Mouse (Mus musculus) mouse trophoblast stem cell (cell line): Measurements from ENCODE around the gene Med21.

Experiments
- in situ Hi-C, 2 experiments: fragments of 300-500 bp; cut with MseI, MboI; formaldehyde crosslinking; loops; 2 replicates in 1 of 2; 3 replicates in 1 of 2; pipeline ENCODE4 v1.15.1; 2025

The Med21 gene

DNA sequence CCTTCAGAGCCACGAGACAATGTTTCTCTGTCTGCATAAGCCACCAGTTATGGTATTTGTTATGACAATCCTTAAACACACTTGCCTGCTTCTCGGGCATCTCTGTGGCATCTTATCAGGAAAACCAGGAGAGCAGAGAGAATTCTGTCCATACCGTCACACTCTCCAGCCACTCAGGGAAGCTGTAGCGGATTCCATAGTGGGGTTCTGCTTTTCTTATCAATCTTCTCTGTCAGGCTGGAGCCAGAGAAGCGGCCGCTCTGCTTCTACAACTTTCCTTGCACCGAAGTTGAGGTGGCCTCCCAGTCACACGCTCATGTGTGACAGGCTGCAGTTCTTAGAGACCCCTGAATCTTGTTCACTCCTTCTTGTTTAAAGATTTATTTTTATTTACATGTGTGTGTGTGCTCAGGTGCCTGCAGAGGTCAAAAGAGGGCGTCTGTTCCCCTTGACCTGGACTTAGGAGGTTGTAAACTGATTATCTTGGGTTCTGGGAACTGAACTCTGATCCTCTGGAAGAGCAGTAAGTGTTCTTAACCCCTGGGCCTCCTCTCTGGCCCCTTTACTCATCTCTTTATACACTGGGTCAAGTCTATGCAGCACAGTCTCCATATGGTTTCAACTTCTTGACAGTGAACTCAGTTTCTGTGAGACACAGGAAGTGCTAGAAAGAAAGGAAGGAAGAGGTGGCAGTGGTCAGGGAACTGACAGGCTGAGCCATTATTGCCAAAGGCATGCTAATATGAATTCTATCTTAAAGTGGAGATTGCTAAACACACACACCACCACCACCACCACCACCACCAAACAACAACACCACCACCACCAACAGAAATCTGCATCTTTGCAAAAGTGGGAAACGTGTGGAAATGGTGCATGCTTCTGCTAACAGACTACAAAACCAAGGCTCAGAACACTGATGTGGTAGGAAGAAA lies 36.1 kb downstream of the Med21 start:
- in situ Hi-C loops: no loop called here

DNA sequence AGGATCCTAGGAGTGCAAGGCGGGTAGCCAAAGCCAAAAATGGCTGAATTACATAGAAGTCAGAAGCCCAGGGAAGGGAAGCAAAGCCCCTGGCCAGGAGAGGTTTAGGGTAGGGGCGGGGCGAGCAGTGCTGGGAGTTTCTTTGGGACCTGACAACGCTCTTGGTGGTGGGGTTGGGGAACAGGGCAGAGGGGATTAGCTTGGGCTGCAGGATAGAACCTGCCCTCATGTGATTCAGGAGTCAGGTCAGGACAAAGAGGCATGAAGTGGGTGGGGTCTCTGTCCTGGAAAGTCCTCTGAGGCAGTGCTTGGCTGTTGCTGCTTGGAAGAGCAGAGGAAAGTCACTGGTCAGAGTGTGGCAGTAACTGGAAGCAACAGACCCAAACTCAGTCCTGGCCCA lies 41.5 kb downstream of the Med21 start:
- in situ Hi-C loops: no loop called here

GRCm38 (mm10) chr6:146685781-146686308 lies 43.5 kb downstream of the Med21 start:
- in situ Hi-C loops: no loop called here

DNA sequence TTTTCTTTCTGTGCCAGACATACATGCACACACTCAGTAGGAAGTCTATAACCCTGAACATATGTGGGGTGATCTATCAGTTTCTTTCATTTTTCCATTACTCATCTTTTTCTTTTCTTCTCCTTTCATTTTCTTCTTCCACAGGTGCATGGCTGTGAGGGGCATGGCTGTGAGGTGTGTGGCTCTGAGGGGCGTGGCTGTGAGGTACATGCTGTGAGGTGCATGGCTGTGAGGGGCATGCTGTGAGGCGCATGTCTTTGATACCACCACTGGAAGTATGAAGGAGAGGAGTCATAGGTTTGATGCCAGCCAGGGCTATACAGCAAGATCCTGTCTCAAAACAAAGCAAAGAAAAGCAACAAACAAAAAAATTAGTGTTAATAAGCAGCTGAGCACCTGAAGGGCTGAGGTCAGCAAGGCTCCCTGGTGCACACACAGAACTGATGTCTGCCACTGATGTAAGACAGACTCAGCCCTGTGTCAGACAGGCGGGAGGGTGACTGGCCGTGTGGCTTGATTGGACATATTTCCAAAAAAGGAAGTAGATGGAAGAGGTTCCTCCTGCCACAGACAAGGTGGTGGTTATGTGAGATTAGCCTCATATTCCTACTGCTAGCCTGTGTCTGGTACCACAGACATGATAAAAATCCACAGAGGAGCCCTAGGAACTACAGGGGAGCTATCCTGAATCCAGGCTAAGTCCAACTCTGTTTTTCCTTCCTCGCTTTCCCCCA lies 44.3 kb downstream of the Med21 start:
- in situ Hi-C loops: no loop called here

DNA sequence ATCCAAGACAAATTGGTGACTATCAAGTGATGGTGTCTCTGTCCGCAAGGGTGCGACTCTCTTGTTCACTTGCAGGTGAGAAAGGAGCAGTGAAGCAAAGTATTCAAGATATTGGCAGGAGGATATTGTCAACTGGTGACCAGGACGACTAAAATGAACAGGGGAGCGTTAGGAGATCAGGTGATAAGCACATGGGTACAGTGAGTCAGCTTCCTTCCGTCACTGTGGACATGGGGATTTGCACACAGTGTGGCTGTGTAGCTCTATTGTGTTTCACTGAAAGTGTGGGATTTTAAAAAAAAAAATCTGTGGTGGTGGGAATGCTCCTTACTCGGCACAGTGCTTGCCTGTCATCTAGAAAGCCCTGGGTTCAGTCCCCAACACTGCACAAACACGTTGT lies 45.7 kb downstream of the Med21 start:
- in situ Hi-C loops: no loop called here

DNA sequence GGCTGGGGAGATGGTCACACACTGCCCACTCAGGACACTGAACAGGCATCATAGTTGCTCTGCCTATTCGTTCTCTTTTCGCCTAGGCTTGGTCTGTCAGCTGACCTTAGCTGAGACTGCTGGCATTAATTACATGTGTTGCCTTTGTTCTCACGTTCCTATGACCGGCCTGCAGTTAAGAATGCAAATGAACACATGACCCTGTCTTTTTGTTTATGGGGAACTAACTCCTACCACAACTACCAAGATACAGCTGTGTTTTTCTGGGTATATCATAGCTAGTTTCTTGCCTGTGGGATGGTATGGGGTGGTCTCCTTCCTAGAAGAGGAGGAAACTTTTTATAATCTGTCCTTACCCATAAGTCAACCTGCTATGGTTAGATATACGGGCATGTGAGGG lies 46.5 kb downstream of the Med21 start:
- in situ Hi-C loops: no loop called here

DNA sequence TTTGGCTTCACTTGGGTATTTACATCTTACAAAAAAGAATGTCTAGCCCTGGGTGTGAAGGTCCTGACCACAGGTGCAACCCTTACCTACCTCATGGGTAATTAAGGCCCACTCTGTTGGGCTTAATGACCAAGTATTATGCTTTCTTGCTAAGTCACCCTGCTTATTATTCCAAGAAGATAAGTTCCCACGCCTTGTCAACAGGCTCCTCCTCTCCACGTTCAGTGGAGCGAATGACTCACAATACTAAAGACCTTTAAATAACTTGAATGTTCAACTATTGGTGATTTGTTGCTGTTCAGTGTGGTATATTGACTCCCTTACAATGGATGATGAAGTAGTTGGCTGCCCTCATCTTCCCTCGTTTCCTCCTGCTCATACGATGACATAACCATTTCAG lies 55.4 kb downstream of the Med21 start:
- in situ Hi-C loops: no loop called here

- in situ Hi-C loops: no loop called here
These were observed 56.0 kb downstream of the Med21 start for GRCm38 (mm10) chr6:146698376-146698775.
